Mouse (Mus musculus): ENCODE results near the gene Rapgef6. TPM values are rescaled to one million over a fixed set of nuclear protein-coding genes. Genes with fewer than 3 reads are reported as not detected.

Rapgef6 gene
- polyA plus RNA-seq, 1 experiment from 2014 or later: 38.8 TPM

- Histone ChIP-seq H3K27ac (ENCODE audit: low read length) (no peak overlapping the region), H3K27me3 (ENCODE audit: control insufficient read depth, insufficient read depth, low read depth, low read length) (no peaks in the 10 kb centered on the region), H3K4me1 (replicated peaks; ENCODE audit: control insufficient read depth, insufficient read depth, low read length) (no peaks in the 10 kb centered on the region), H3K9ac (ENCODE audit: low read length) (no peak overlapping the region), H3K4me3 (ENCODE audit: low read length) (no peak overlapping the region), H3K9me3 (ENCODE audit: control insufficient read depth, low read length) (no peaks in the 10 kb centered on the region), H3K36me3 (ENCODE audit: control insufficient read depth, insufficient read depth, low read length) (no peaks in the 10 kb centered on the region; the same call in 1 of the 2 replicates), H3K4me2 (ENCODE audit: low read depth, low read length) (no peak overlapping the region)
- 83% methylated on average over 5 of the region's 5 CpGs for WGBS
- ATAC-seq (ENCODE audit: low read depth): no peak
These were observed 208.3 kb downstream of the Rapgef6 start for GRCm38 (mm10) chr11:54730931-54731330.

- 85% methylated on average over 7 of the region's 7 CpGs for WGBS
- H3K9me3 ChIP-seq (ENCODE audit: control insufficient read depth, low read length): no peaks in the 10 kb centered on the region
- ATAC-seq (ENCODE audit: low read depth): no peak
These were observed 208.7 kb downstream of the Rapgef6 start for GRCm38 (mm10) chr11:54731367-54731766.

GRCm38 (mm10) chr11:54733546-54733945, 210.9 kb downstream of the Rapgef6 start:
- no peak for ATAC-seq (ENCODE audit: low read depth)
- Histone ChIP-seq H3K9me3 (ENCODE audit: control insufficient read depth, low read length) (no peaks in the 10 kb centered on the region), H3K36me3 (ENCODE audit: control insufficient read depth, insufficient read depth, low read length) (peaks cover 7% of the 10 kb centered on the region; the same call in 1 of the 2 replicates), H3K4me2 (ENCODE audit: low read depth, low read length) (no peak overlapping the region), H3K4me3 (ENCODE audit: low read length) (no peak overlapping the region), H3K27ac (ENCODE audit: low read length) (no peak overlapping the region), H3K4me1 (replicated peaks; ENCODE audit: control insufficient read depth, insufficient read depth, low read length) (no peaks in the 10 kb centered on the region), H3K27me3 (ENCODE audit: control insufficient read depth, insufficient read depth, low read depth, low read length) (no peaks in the 10 kb centered on the region), H3K9ac (ENCODE audit: low read length) (no peak overlapping the region)
- WGBS: 81% methylated on average over 7 of the region's 7 CpGs

More at GRCm38 (mm10) chr11:54731367-54731766, 208.7 kb downstream of the Rapgef6 start:
- H3K4me3 ChIP-seq (ENCODE audit: low read length): no peak overlapping the region
- no peak overlapping the region for H3K9ac ChIP-seq (ENCODE audit: low read length)
- no peaks in the 10 kb centered on the region for H3K27me3 ChIP-seq (ENCODE audit: control insufficient read depth, insufficient read depth, low read depth, low read length)
- no peaks in the 10 kb centered on the region; the same call in 1 of the 2 replicates for H3K36me3 ChIP-seq (ENCODE audit: control insufficient read depth, insufficient read depth, low read length)
- H3K4me1 ChIP-seq (replicated peaks; ENCODE audit: control insufficient read depth, insufficient read depth, low read length): no peaks in the 10 kb centered on the region
- H3K27ac ChIP-seq (ENCODE audit: low read length): no peak overlapping the region
- H3K4me2 ChIP-seq (ENCODE audit: low read depth, low read length): no peak overlapping the region

GRCm38 (mm10) chr11:54735114-54735513, 212.5 kb downstream of the Rapgef6 start:
- Histone ChIP-seq H3K4me1 (replicated peaks; ENCODE audit: control insufficient read depth, insufficient read depth, low read length) (no peaks in the 10 kb centered on the region), H3K9me3 (ENCODE audit: control insufficient read depth, low read length) (no peaks in the 10 kb centered on the region), H3K36me3 (ENCODE audit: control insufficient read depth, insufficient read depth, low read length) (peaks cover 8% of the 10 kb centered on the region), H3K4me3 (ENCODE audit: low read length) (no peak overlapping the region), H3K27ac (ENCODE audit: low read length) (no peak overlapping the region), H3K27me3 (ENCODE audit: control insufficient read depth, insufficient read depth, low read depth, low read length) (no peaks in the 10 kb centered on the region), H3K4me2 (ENCODE audit: low read depth, low read length) (no peak overlapping the region), H3K9ac (ENCODE audit: low read length) (no peak overlapping the region)
- WGBS: 50% methylated on average over 1 of the region's 1 CpGs
- ATAC-seq (ENCODE audit: low read depth): no peak

GRCm38 (mm10) chr11:54736903-54737302, 214.3 kb downstream of the Rapgef6 start:
- Histone ChIP-seq H3K4me2 (ENCODE audit: low read depth, low read length) (no peak overlapping the region), H3K27me3 (ENCODE audit: control insufficient read depth, insufficient read depth, low read depth, low read length) (no peaks in the 10 kb centered on the region), H3K36me3 (ENCODE audit: control insufficient read depth, insufficient read depth, low read length) (peaks cover 10% of the 10 kb centered on the region), H3K4me3 (ENCODE audit: low read length) (no peak overlapping the region), H3K9ac (ENCODE audit: low read length) (no peak overlapping the region), H3K27ac (ENCODE audit: low read length) (no peak overlapping the region), H3K9me3 (ENCODE audit: control insufficient read depth, low read length) (no peaks in the 10 kb centered on the region), H3K4me1 (replicated peaks; ENCODE audit: control insufficient read depth, insufficient read depth, low read length) (no peaks in the 10 kb centered on the region)
- no peak for ATAC-seq (ENCODE audit: low read depth)
- WGBS: 67% methylated on average over 5 of the region's 5 CpGs

- Histone ChIP-seq H3K27me3 (ENCODE audit: control insufficient read depth, insufficient read depth, low read depth, low read length) (no peaks in the 10 kb centered on the region), H3K4me3 (ENCODE audit: low read length) (no peak overlapping the region), H3K36me3 (ENCODE audit: control insufficient read depth, insufficient read depth, low read length) (peaks cover 10% of the 10 kb centered on the region), H3K4me2 (ENCODE audit: low read depth, low read length) (no peak overlapping the region), H3K4me1 (replicated peaks; ENCODE audit: control insufficient read depth, insufficient read depth, low read length) (no peaks in the 10 kb centered on the region), H3K27ac (ENCODE audit: low read length) (no peak overlapping the region), H3K9me3 (ENCODE audit: control insufficient read depth, low read length) (no peaks in the 10 kb centered on the region), H3K9ac (ENCODE audit: low read length) (no peak overlapping the region)
- 96% methylated on average over 4 of the region's 4 CpGs for WGBS
- no peak for ATAC-seq (ENCODE audit: low read depth)
These were observed 216.5 kb downstream of the Rapgef6 start for GRCm38 (mm10) chr11:54739012-54739750.

GRCm38 (mm10) chr11:54741330-54741729, 218.7 kb downstream of the Rapgef6 start:
- WGBS: 76% methylated on average over 2 of the region's 2 CpGs
- no peak for ATAC-seq (ENCODE audit: low read depth)
- no peak overlapping the region for H3K9ac ChIP-seq (ENCODE audit: low read length)
- H3K9me3 ChIP-seq (ENCODE audit: control insufficient read depth, low read length): no peaks in the 10 kb centered on the region
- no peak overlapping the region for H3K27ac ChIP-seq (ENCODE audit: low read length)
- no peak overlapping the region for H3K4me2 ChIP-seq (ENCODE audit: low read depth, low read length)
- H3K36me3 ChIP-seq (ENCODE audit: control insufficient read depth, insufficient read depth, low read length): peaks cover 10% of the 10 kb centered on the region
- no peaks in the 10 kb centered on the region for H3K4me1 ChIP-seq (replicated peaks; ENCODE audit: control insufficient read depth, insufficient read depth, low read length)
- no peaks in the 10 kb centered on the region for H3K27me3 ChIP-seq (ENCODE audit: control insufficient read depth, insufficient read depth, low read depth, low read length)
- no peak overlapping the region for H3K4me3 ChIP-seq (ENCODE audit: low read length)

- Histone ChIP-seq H3K4me3 (ENCODE audit: low read length) (no peak overlapping the region), H3K27me3 (ENCODE audit: control insufficient read depth, insufficient read depth, low read depth, low read length) (no peaks in the 10 kb centered on the region), H3K36me3 (ENCODE audit: control insufficient read depth, insufficient read depth, low read length) (peaks cover 5% of the 10 kb centered on the region), H3K4me1 (replicated peaks; ENCODE audit: control insufficient read depth, insufficient read depth, low read length) (no peaks in the 10 kb centered on the region), H3K4me2 (ENCODE audit: low read depth, low read length) (no peak overlapping the region), H3K9me3 (ENCODE audit: control insufficient read depth, low read length) (no peaks in the 10 kb centered on the region), H3K9ac (ENCODE audit: low read length) (no peak overlapping the region), H3K27ac (ENCODE audit: low read length) (no peak overlapping the region)
- no peak for ATAC-seq (ENCODE audit: low read depth)
- 81% methylated on average over 1 of the region's 1 CpGs for WGBS
These were observed 221.6 kb downstream of the Rapgef6 start for GRCm38 (mm10) chr11:54744231-54744630.
